Mouse (Mus musculus): ENCODE results near the gene Zfp398.

- no peak for TF ChIP-seq GATA1 (IDR thresholded peaks at IDR 0.05; ENCODE audit: low read length)
- TF ChIP-seq TAL1 (IDR thresholded peaks at IDR 0.05; ENCODE audit: low read length), result no peak
Measured at GRCm38 (mm10) chr6:47794106-47794830, 41.2 kb upstream of the Zfp398 start.

All from erythroblast, embryonic 14.5 days (primary cell).